Mouse (Mus musculus) liver, embryonic 14.5 days (tissue): ENCODE measurements at regions not wholly inside any gene's neighbourhood (a gene's known extent, or its start where the extent isn't known, plus 50 kb on each side); places are given as distances from the start of the nearest gene placed in this dataset.

ENCODE experiments used
- CTCF ChIP-seq: IDR thresholded peaks from 2 replicates; pipeline ENCODE4 v1.5.1; 2016; ENCODE audit warnings: antibody characterized with exemption, low read depth, control low read depth
- EP300 ChIP-seq: IDR thresholded peaks from 2 replicates; pipeline ENCODE4 v1.6.1; 2016; ENCODE audit warnings: antibody characterized with exemption, low read depth

GRCm38 (mm10) chr6:84328030-84328390, 265.7 kb downstream of the Cyp26b1 start:
- TF ChIP-seq CTCF (no peak), EP300 (peak; percentile 84)
